ENCODE assay signal across 20 mouse cellular contexts in the genomic region with DNA sequence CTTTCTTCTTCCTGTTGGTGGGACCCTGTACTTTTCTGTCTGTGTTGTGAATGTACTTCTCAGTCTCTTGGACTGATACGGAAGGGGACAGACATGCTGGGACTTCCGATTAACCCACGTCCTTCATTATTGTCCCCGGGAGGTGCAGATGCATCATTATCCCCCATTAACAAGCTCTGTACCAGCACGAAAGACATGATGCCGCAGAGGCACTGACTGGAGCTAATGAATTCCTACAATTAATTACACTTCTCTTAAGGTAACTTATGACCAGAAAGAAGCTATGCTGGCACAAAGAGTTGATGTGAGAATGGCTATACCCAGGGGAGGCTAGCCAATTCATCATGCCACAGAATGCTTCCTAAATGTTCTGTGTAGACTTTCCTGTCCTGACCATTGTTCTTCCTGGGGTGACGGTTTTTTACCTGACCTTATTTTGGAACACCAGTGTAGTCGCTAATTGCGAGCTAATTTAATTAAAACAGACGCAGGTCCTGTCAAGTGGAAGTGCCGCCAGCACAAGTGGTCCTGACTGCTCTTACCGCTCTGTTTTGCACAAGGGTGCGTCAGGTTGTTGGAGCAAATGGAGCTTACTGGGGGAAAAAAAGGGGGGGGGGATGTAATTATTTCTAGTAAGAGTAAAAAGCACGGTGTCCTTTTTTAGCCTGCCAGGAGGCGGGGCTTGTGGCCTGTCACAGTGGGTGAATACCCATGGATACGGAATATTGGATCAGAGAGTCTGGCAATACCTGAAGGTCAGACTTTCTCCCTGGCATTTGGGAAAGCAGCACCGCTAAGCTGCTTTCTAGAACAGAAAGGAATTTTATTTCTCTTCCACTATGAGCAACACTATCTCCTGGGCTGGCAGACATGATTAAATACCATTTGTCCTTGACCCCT.
DNase-seq lines count a peak whose midpoint lies in the region; ATAC-seq and TF ChIP-seq lines count a peak whose summit lies in the region.
"Had no signal": no experiment of that assay in that cellular context is flagged by ENCODE, and none has a peak within 500 bp of the region (broad histone marks: within the 10 kb centered on the region; RNA-seq: fewer than 3 reads in every experiment).

No protein-coding gene starts in this region.

- H3K27ac ChIP-seq in hindbrain, embryonic 11.5 days (ENCODE audit: low read depth, low read length) = no peak overlapping the region
- no peak overlapping the region for H3K27ac ChIP-seq in hindbrain, embryonic 10.5 days
- H3K27ac ChIP-seq in forebrain, embryonic 14.5 days (ENCODE audit: low read depth, low read length) = no peak overlapping the region
- no peak overlapping the region for H3K27ac ChIP-seq in hindbrain, postnatal 0 days
- H3K27ac ChIP-seq in heart, embryonic 10.5 days = no peak overlapping the region
- H3K27ac ChIP-seq: embryonic facial prominence, embryonic 13.5 days; limb, embryonic 10.5 days; macrophage had no signal

- H3K9me3 ChIP-seq in hindbrain, embryonic 11.5 days (ENCODE audit: control insufficient read depth, low read length) = no peaks in the 10 kb centered on the region
- no peaks in the 10 kb centered on the region for H3K9me3 ChIP-seq in hindbrain, embryonic 10.5 days
- H3K9me3 ChIP-seq in forebrain, embryonic 14.5 days (replicated peaks; ENCODE audit: control insufficient read depth, low read length) = no peaks in the 10 kb centered on the region
- H3K9me3 ChIP-seq in hindbrain, postnatal 0 days (ENCODE audit: low read length) = no peaks in the 10 kb centered on the region
- no peaks in the 10 kb centered on the region for H3K9me3 ChIP-seq in heart, embryonic 10.5 days
- H3K9me3 ChIP-seq: embryonic facial prominence, embryonic 13.5 days; limb, embryonic 10.5 days had no signal

- H3K9ac ChIP-seq in hindbrain, embryonic 11.5 days (ENCODE audit: low read depth, low read length) = no peak overlapping the region
- no peak overlapping the region for H3K9ac ChIP-seq in forebrain, embryonic 14.5 days (ENCODE audit: low read length)
- H3K9ac ChIP-seq in hindbrain, postnatal 0 days (replicated peaks; ENCODE audit: low read length) = no peak overlapping the region
- H3K9ac ChIP-seq: embryonic facial prominence, embryonic 13.5 days had no signal

- H3K36me3 ChIP-seq in hindbrain, embryonic 11.5 days (ENCODE audit: control insufficient read depth, insufficient read depth, low read length) = no peaks in the 10 kb centered on the region
- H3K36me3 ChIP-seq in hindbrain, embryonic 10.5 days = no peaks in the 10 kb centered on the region; the same call in 1 of the 2 replicates
- H3K36me3 ChIP-seq in forebrain, embryonic 14.5 days (ENCODE audit: control insufficient read depth, insufficient read depth, low read length) = no peaks in the 10 kb centered on the region
- no peaks in the 10 kb centered on the region; the same call in 1 of the 2 replicates for H3K36me3 ChIP-seq in hindbrain, postnatal 0 days (ENCODE audit: insufficient read depth, low read length)
- H3K36me3 ChIP-seq in heart, embryonic 10.5 days = no peaks in the 10 kb centered on the region
- H3K36me3 ChIP-seq: embryonic facial prominence, embryonic 13.5 days; limb, embryonic 10.5 days had no signal

- WGBS in hindbrain, embryonic 11.5 days = 80% methylated on average over 17 of the region's 17 CpGs
- 85% methylated on average over 17 of the region's 17 CpGs for WGBS in hindbrain, embryonic 10.5 days
- 20% methylated on average over 17 of the region's 17 CpGs for WGBS in forebrain, embryonic 14.5 days
- whole genome bisulfite sequencing in hindbrain, postnatal 0 days = 56% methylated on average over 17 of the region's 17 CpGs
- 79% methylated on average over 17 of the region's 17 CpGs for WGBS in heart, embryonic 10.5 days

- no peak for ATAC-seq in hindbrain, embryonic 11.5 days (ENCODE audit: low FRiP score)
- peak; percentile 76 for ATAC-seq in forebrain, embryonic 14.5 days
- ATAC-seq in hindbrain, postnatal 0 days = no peak

- no peak overlapping the region for H3K4me3 ChIP-seq in hindbrain, embryonic 11.5 days (ENCODE audit: low read depth, low read length)
- no peak overlapping the region for H3K4me3 ChIP-seq in hindbrain, embryonic 10.5 days
- H3K4me3 ChIP-seq in forebrain, embryonic 14.5 days (ENCODE audit: low read depth, low read length) = no peak overlapping the region
- H3K4me3 ChIP-seq in hindbrain, postnatal 0 days (ENCODE audit: low read length) = no peak overlapping the region
- no peak overlapping the region for H3K4me3 ChIP-seq in heart, embryonic 10.5 days
- H3K4me3 ChIP-seq: embryonic facial prominence, embryonic 13.5 days; limb, embryonic 10.5 days had no signal

- no peak overlapping the region for H3K4me2 ChIP-seq in hindbrain, embryonic 11.5 days (replicated peaks; ENCODE audit: low read depth, low read length)
- no peak overlapping the region for H3K4me2 ChIP-seq in forebrain, embryonic 14.5 days (ENCODE audit: low read length)
- no peak overlapping the region for H3K4me2 ChIP-seq in hindbrain, postnatal 0 days (ENCODE audit: low read depth, low read length)
- H3K4me2 ChIP-seq: embryonic facial prominence, embryonic 13.5 days; liver, embryonic 11.5 days had no signal

- DNase-seq in hindbrain, embryonic 11.5 days (ENCODE audit: low spot score) = peak; percentile 3
- no peak for DNase-seq in hindbrain, embryonic 10.5 days (ENCODE audit: low spot score)
- DNase-seq in Muller cell, postnatal 12 days (ENCODE audit: inconsistent ontology term) = peak; percentile 30
- DNase-seq in forebrain, embryonic 14.5 days (ENCODE audit: low spot score) = peak; percentile 63
- peak; percentile 13 for DNase-seq in hindbrain, postnatal 0 days (ENCODE audit: low spot score)
- no peak for DNase-seq in heart, embryonic 10.5 days (ENCODE audit: low spot score)
- DNase-seq in testis, postnatal 14 days (ENCODE audit: low spot score) = no peak
- DNase-seq: adrenal gland, postnatal 10 days; B cell, adult 2 months; cerebellum, adult 8-10 months; gastrocnemius, postnatal 10 days; kidney, adult 9 months; layer of hippocampus, postnatal 36 days; lung, adult 2 months; right cerebral cortex, adult 18-20 months; thymus, adult 18-20 months had no signal

- H3K27me3 ChIP-seq in hindbrain, embryonic 11.5 days (ENCODE audit: control insufficient read depth, insufficient read depth, low read length) = no peaks in the 10 kb centered on the region
- H3K27me3 ChIP-seq in hindbrain, embryonic 10.5 days (ENCODE audit: insufficient read depth, poor library complexity, severe bottlenecking) = no peaks in the 10 kb centered on the region
- no peaks in the 10 kb centered on the region for H3K27me3 ChIP-seq in forebrain, embryonic 14.5 days (replicated peaks; ENCODE audit: control insufficient read depth, insufficient read depth, low read length)
- no peaks in the 10 kb centered on the region for H3K27me3 ChIP-seq in hindbrain, postnatal 0 days (ENCODE audit: insufficient read depth, low read length)
- no peaks in the 10 kb centered on the region for H3K27me3 ChIP-seq in heart, embryonic 10.5 days (ENCODE audit: insufficient read depth, poor library complexity, severe bottlenecking)
- H3K27me3 ChIP-seq: embryonic facial prominence, embryonic 13.5 days had no signal

- no peaks in the 10 kb centered on the region for H3K4me1 ChIP-seq in hindbrain, embryonic 11.5 days (replicated peaks; ENCODE audit: control insufficient read depth, insufficient read depth, low read length)
- H3K4me1 ChIP-seq in hindbrain, embryonic 10.5 days (replicated peaks) = no peaks in the 10 kb centered on the region
- H3K4me1 ChIP-seq in forebrain, embryonic 14.5 days (ENCODE audit: control insufficient read depth, insufficient read depth, low read length) = peaks cover 4% of the 10 kb centered on the region; the same call in 1 of the 2 replicates
- no peaks in the 10 kb centered on the region for H3K4me1 ChIP-seq in hindbrain, postnatal 0 days (ENCODE audit: insufficient read depth, low read length)
- no peaks in the 10 kb centered on the region for H3K4me1 ChIP-seq in heart, embryonic 10.5 days
- H3K4me1 ChIP-seq: embryonic facial prominence, embryonic 13.5 days had no signal

- no peak for TF ChIP-seq CTCF in hindbrain, postnatal 0 days (IDR thresholded peaks at IDR 0.05; ENCODE audit: low read depth)

Comparison
In these comparisons a context has a peak if more than half of its experiments do, and no peak if none do; other contexts are left out.
1. DNase-seq: peak in hindbrain, embryonic 11.5 days (single experiment), Muller cell, postnatal 12 days (single experiment), forebrain, embryonic 14.5 days (single experiment) and hindbrain, postnatal 0 days (single experiment); none in hindbrain, embryonic 10.5 days (single experiment), heart, embryonic 10.5 days (single experiment) and testis, postnatal 14 days (single experiment).